Mouse (Mus musculus) brain, embryonic 14.5 days (tissue): ENCODE data around the gene Tbc1d7.

ENCODE experiments used
- CTCF ChIP-seq: fragments of 200-500 bp; IDR thresholded peaks from 2 replicates; pipeline ENCODE4 v1.5.1; 2012; ENCODE audit warnings: inconsistent platforms, mild to moderate bottlenecking, moderate library complexity, borderline replicate concordance; ENCODE audit not compliant: insufficient read depth, insufficient read length; ENCODE audit errors: extremely low read depth
- POLR2A ChIP-seq: fragments of 200-500 bp; IDR thresholded peaks from 2 replicates; pipeline ENCODE4 v1.6.1; 2012; ENCODE audit warnings: mild to moderate bottlenecking, inconsistent platforms, borderline replicate concordance; ENCODE audit not compliant: poor library complexity, insufficient read depth, insufficient read length, severe bottlenecking; ENCODE audit errors: extremely low read depth

DNA sequence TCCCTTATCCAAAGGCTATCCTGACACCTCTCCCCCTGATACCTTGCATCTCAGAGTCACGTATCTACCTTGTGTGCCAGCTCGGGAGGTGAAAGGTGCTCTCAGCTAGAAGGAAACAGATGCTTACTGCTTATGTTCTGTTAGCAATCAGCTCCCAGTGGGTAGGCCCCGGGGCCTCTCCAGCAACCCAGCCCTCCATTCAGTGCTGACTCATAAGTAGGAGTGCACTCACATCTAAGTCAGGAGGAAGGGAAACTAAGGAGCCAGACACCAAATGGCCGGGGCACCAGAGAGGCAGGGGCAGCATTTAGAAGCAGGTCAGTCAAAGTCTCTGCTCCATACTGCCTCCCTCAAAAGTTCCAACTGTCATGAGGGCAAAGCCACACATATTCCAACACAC is 22.6 kb downstream of the Tbc1d7 start:
- TF ChIP-seq CTCF (no peak), POLR2A (no peak)
